Mouse (Mus musculus): ENCODE data around the gene Dlx3. TPM values are rescaled to one million over a fixed set of nuclear protein-coding genes. Genes with fewer than 3 reads are reported as not detected.

Dlx3 gene
- polyA plus RNA-seq (2015; fragmentation: Nextera tagmentation; extraction: Ambion mirVana): 0.22 and 0.38 TPM in 2 replicates

GRCm38 (mm10) chr11:95119990-95120632, at the start of gene Dlx3:
Gene Dlx3 (plus strand): TSS chr11:95120119.
- no peaks in the 10 kb centered on the region for H3K36me3 ChIP-seq (ENCODE audit: control insufficient read depth, insufficient read depth, low read length)
- no peak within 1 kb of the TSS for H3K27ac ChIP-seq (ENCODE audit: low read length)
- H3K27me3 ChIP-seq (ENCODE audit: control insufficient read depth, insufficient read depth, low read depth, low read length): peaks cover 65% of the 10 kb centered on the region
- peak; percentile 52; the same call in 1 of the 2 replicates for ATAC-seq
- H3K4me1 ChIP-seq (ENCODE audit: control insufficient read depth, insufficient read depth, low read length): peaks cover 17% of the 10 kb centered on the region
- under 1% methylated on average over 55 of the region's 55 CpGs for WGBS
- H3K4me3 ChIP-seq (ENCODE audit: low read depth, low read length): peak within 1 kb of the TSS; percentile 43
- H3K4me2 ChIP-seq (ENCODE audit: low read length): peak within 1 kb of the TSS; percentile 77
- H3K9ac ChIP-seq (ENCODE audit: low read depth, low read length): peak within 1 kb of the TSS; percentile 57; the same call in 1 of the 2 replicates
- no peaks in the 10 kb centered on the region for H3K9me3 ChIP-seq (replicated peaks; ENCODE audit: control insufficient read depth, low read length, poor library complexity, severe bottlenecking)

- no peak for ATAC-seq
- no peaks in the 10 kb centered on the region for H3K9me3 ChIP-seq (replicated peaks; ENCODE audit: control insufficient read depth, low read length, poor library complexity, severe bottlenecking)
- H3K4me2 ChIP-seq (ENCODE audit: low read length): no peak overlapping the region
- WGBS: 78% methylated on average over 8 of the region's 8 CpGs
- no peak overlapping the region for H3K4me3 ChIP-seq (ENCODE audit: low read depth, low read length)
- no peaks in the 10 kb centered on the region for H3K27me3 ChIP-seq (ENCODE audit: control insufficient read depth, insufficient read depth, low read depth, low read length)
- no peak overlapping the region for H3K9ac ChIP-seq (ENCODE audit: low read depth, low read length)
- peaks cover 3% of the 10 kb centered on the region for H3K36me3 ChIP-seq (ENCODE audit: control insufficient read depth, insufficient read depth, low read length)
- no peak overlapping the region for H3K27ac ChIP-seq (ENCODE audit: low read length)
- peaks cover 7% of the 10 kb centered on the region for H3K4me1 ChIP-seq (ENCODE audit: control insufficient read depth, insufficient read depth, low read length)
Observed at GRCm38 (mm10) chr11:95070140-95071107, 49.5 kb upstream of the Dlx3 start.

- 44% methylated on average over 7 of the region's 7 CpGs for WGBS
- no peak overlapping the region for H3K4me2 ChIP-seq (ENCODE audit: low read length)
- no peaks in the 10 kb centered on the region for H3K36me3 ChIP-seq (ENCODE audit: control insufficient read depth, insufficient read depth, low read length)
- H3K27me3 ChIP-seq (ENCODE audit: control insufficient read depth, insufficient read depth, low read depth, low read length): no peaks in the 10 kb centered on the region
- H3K9ac ChIP-seq (ENCODE audit: low read depth, low read length): no peak overlapping the region
- H3K4me1 ChIP-seq (ENCODE audit: control insufficient read depth, insufficient read depth, low read length): peaks cover 8% of the 10 kb centered on the region
- no peaks in the 10 kb centered on the region for H3K9me3 ChIP-seq (replicated peaks; ENCODE audit: control insufficient read depth, low read length, poor library complexity, severe bottlenecking)
- H3K27ac ChIP-seq (ENCODE audit: low read length): no peak overlapping the region
- no peak for ATAC-seq
- no peak overlapping the region for H3K4me3 ChIP-seq (ENCODE audit: low read depth, low read length)
Observed at GRCm38 (mm10) chr11:95071266-95071665, 48.7 kb upstream of the Dlx3 start.

GRCm38 (mm10) chr11:95072136-95072535, 47.8 kb upstream of the Dlx3 start:
- Histone ChIP-seq H3K4me2 (ENCODE audit: low read length) (no peak overlapping the region), H3K27me3 (ENCODE audit: control insufficient read depth, insufficient read depth, low read depth, low read length) (no peaks in the 10 kb centered on the region), H3K4me3 (ENCODE audit: low read depth, low read length) (no peak overlapping the region), H3K9ac (ENCODE audit: low read depth, low read length) (no peak overlapping the region), H3K9me3 (replicated peaks; ENCODE audit: control insufficient read depth, low read length, poor library complexity, severe bottlenecking) (no peaks in the 10 kb centered on the region), H3K27ac (ENCODE audit: low read length) (no peak overlapping the region), H3K4me1 (ENCODE audit: control insufficient read depth, insufficient read depth, low read length) (peaks cover 8% of the 10 kb centered on the region), H3K36me3 (ENCODE audit: control insufficient read depth, insufficient read depth, low read length) (no peaks in the 10 kb centered on the region)
- 69% methylated on average over 8 of the region's 8 CpGs for WGBS
- ATAC-seq: no peak

GRCm38 (mm10) chr11:95072804-95073203, 47.1 kb upstream of the Dlx3 start:
- no peak overlapping the region for H3K27ac ChIP-seq (ENCODE audit: low read length)
- no peak for ATAC-seq
- H3K4me2 ChIP-seq (ENCODE audit: low read length): no peak overlapping the region
- 67% methylated on average over 5 of the region's 5 CpGs for WGBS
- no peak overlapping the region for H3K4me3 ChIP-seq (ENCODE audit: low read depth, low read length)
- peaks cover 11% of the 10 kb centered on the region for H3K4me1 ChIP-seq (ENCODE audit: control insufficient read depth, insufficient read depth, low read length)
- no peaks in the 10 kb centered on the region for H3K27me3 ChIP-seq (ENCODE audit: control insufficient read depth, insufficient read depth, low read depth, low read length)
- H3K9ac ChIP-seq (ENCODE audit: low read depth, low read length): no peak overlapping the region
- H3K9me3 ChIP-seq (replicated peaks; ENCODE audit: control insufficient read depth, low read length, poor library complexity, severe bottlenecking): no peaks in the 10 kb centered on the region
- H3K36me3 ChIP-seq (ENCODE audit: control insufficient read depth, insufficient read depth, low read length): no peaks in the 10 kb centered on the region

- no peak overlapping the region for H3K4me3 ChIP-seq (ENCODE audit: low read depth, low read length)
- no peak for ATAC-seq
- H3K36me3 ChIP-seq (ENCODE audit: control insufficient read depth, insufficient read depth, low read length): no peaks in the 10 kb centered on the region
- 85% methylated on average over 4 of the region's 4 CpGs for WGBS
- H3K4me1 ChIP-seq (ENCODE audit: control insufficient read depth, insufficient read depth, low read length): peaks cover 11% of the 10 kb centered on the region
- peak overlapping the region; percentile 32; the same call in 1 of the 2 replicates for H3K9ac ChIP-seq (ENCODE audit: low read depth, low read length)
- no peaks in the 10 kb centered on the region for H3K9me3 ChIP-seq (replicated peaks; ENCODE audit: control insufficient read depth, low read length, poor library complexity, severe bottlenecking)
- H3K27me3 ChIP-seq (ENCODE audit: control insufficient read depth, insufficient read depth, low read depth, low read length): peaks cover 2% of the 10 kb centered on the region; the same call in 1 of the 2 replicates
- no peak overlapping the region for H3K4me2 ChIP-seq (ENCODE audit: low read length)
- no peak overlapping the region for H3K27ac ChIP-seq (ENCODE audit: low read length)
Observed at GRCm38 (mm10) chr11:95073835-95074234, 46.1 kb upstream of the Dlx3 start.

GRCm38 (mm10) chr11:95074694-95075093, 45.2 kb upstream of the Dlx3 start:
- no peaks in the 10 kb centered on the region for H3K36me3 ChIP-seq (ENCODE audit: control insufficient read depth, insufficient read depth, low read length)
- H3K9ac ChIP-seq (ENCODE audit: low read depth, low read length): no peak overlapping the region
- H3K27ac ChIP-seq (ENCODE audit: low read length): no peak overlapping the region
- no peaks in the 10 kb centered on the region for H3K9me3 ChIP-seq (replicated peaks; ENCODE audit: control insufficient read depth, low read length, poor library complexity, severe bottlenecking)
- ATAC-seq: no peak
- peak overlapping the region; percentile 72 for H3K4me2 ChIP-seq (ENCODE audit: low read length)
- peaks cover 4% of the 10 kb centered on the region; the same call in 1 of the 2 replicates for H3K27me3 ChIP-seq (ENCODE audit: control insufficient read depth, insufficient read depth, low read depth, low read length)
- peak overlapping the region; percentile 75; the same call in 1 of the 2 replicates for H3K4me3 ChIP-seq (ENCODE audit: low read depth, low read length)
- H3K4me1 ChIP-seq (ENCODE audit: control insufficient read depth, insufficient read depth, low read length): peaks cover 11% of the 10 kb centered on the region
- WGBS: 86% methylated on average over 4 of the region's 4 CpGs

GRCm38 (mm10) chr11:95075197-95076040, 44.5 kb upstream of the Dlx3 start:
- WGBS: 8% methylated on average over 19 of the region's 19 CpGs
- H3K9ac ChIP-seq (ENCODE audit: low read depth, low read length): peak overlapping the region; percentile 81
- H3K4me2 ChIP-seq (ENCODE audit: low read length): peak overlapping the region; percentile 72
- peak overlapping the region; percentile 75 for H3K4me3 ChIP-seq (ENCODE audit: low read depth, low read length)
- H3K9me3 ChIP-seq (replicated peaks; ENCODE audit: control insufficient read depth, low read length, poor library complexity, severe bottlenecking): no peaks in the 10 kb centered on the region
- H3K27me3 ChIP-seq (ENCODE audit: control insufficient read depth, insufficient read depth, low read depth, low read length): peaks cover 4% of the 10 kb centered on the region; the same call in 1 of the 2 replicates
- peak; percentile 9 for ATAC-seq
- peaks cover 11% of the 10 kb centered on the region for H3K4me1 ChIP-seq (ENCODE audit: control insufficient read depth, insufficient read depth, low read length)
- peak overlapping the region; percentile 85 for H3K27ac ChIP-seq (ENCODE audit: low read length)
- H3K36me3 ChIP-seq (ENCODE audit: control insufficient read depth, insufficient read depth, low read length): no peaks in the 10 kb centered on the region

Data from midbrain, embryonic 16.5 days (tissue).